Comparison of ENCODE assay signal across 24 mouse cellular contexts in the genomic region with DNA sequence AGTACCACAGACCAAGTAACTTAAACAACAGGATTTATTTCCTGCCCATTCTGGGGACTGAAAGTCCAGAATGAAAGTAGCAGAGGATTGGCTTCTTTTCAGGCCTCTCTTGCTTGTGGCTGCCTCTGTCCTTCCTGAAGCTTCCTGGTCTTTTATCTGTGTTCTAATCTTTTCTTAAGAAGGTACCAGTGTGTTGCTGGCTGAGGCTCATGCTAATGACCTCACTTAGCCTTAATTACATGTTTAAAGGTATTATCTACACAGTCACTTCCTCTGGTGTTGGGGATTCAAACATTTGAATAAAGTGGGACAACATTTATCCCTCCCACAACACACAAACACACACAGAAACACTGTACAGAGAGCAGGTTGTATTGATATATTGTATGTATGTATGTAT. TPM values are rescaled to one million over a fixed set of nuclear protein-coding genes. Genes with fewer than 3 reads are reported as not detected.
DNase-seq lines count a peak whose midpoint lies in the region; ATAC-seq and TF ChIP-seq lines count a peak whose summit lies in the region.
"Had no signal": no experiment of that assay in that cellular context is flagged by ENCODE, and none has a peak within 500 bp of the region (broad histone marks: within the 10 kb centered on the region; RNA-seq: fewer than 3 reads in every experiment).

No protein-coding gene starts in this region.

- ATAC-seq in forebrain, postnatal 0 days: no peak
- 0 out of 2 replicates have a peak, but pooled peaks have one; percentile 30 for ATAC-seq in erythroblast, adult 5-6 weeks (replicated peaks; ENCODE audit: low FRiP score, poor library complexity, severe bottlenecking)
- peak; percentile 36 for ATAC-seq in liver, embryonic 16.5 days (ENCODE audit: low read depth)
- ATAC-seq in kidney, embryonic 15.5 days (replicated peaks; ENCODE audit: low FRiP score): no peak
- ATAC-seq: lung, postnatal 0 days; Patski had no signal

- no peaks in the 10 kb centered on the region for H3K9me3 ChIP-seq in forebrain, embryonic 10.5 days
- no peaks in the 10 kb centered on the region for H3K9me3 ChIP-seq in forebrain, postnatal 0 days (ENCODE audit: low read length)
- H3K9me3 ChIP-seq in liver, embryonic 16.5 days (replicated peaks; ENCODE audit: control insufficient read depth, low read length): no peaks in the 10 kb centered on the region
- no peaks in the 10 kb centered on the region for H3K9me3 ChIP-seq in kidney, embryonic 15.5 days (replicated peaks)
- H3K9me3 ChIP-seq: embryonic facial prominence, embryonic 15.5 days; heart, embryonic 13.5 days; hindbrain, embryonic 13.5 days; midbrain, embryonic 12.5 days had no signal

- H3K4me3 ChIP-seq in forebrain, embryonic 10.5 days: no peak overlapping the region
- H3K4me3 ChIP-seq in forebrain, postnatal 0 days (ENCODE audit: low read depth, low read length): no peak overlapping the region
- no peak overlapping the region for H3K4me3 ChIP-seq in liver, embryonic 16.5 days (ENCODE audit: low read depth, low read length)
- no peak overlapping the region for H3K4me3 ChIP-seq in kidney, embryonic 15.5 days (replicated peaks)
- H3K4me3 ChIP-seq: embryonic facial prominence, embryonic 15.5 days; gastrocnemius, adult 2 months; heart, embryonic 13.5 days; hindbrain, embryonic 13.5 days; midbrain, embryonic 12.5 days had no signal

- DNase-seq in forebrain, embryonic 10.5 days (ENCODE audit: extremely low spot score, low spot score): no peak
- no peak for DNase-seq in forebrain, postnatal 0 days
- peak; percentile 34 for DNase-seq in 416B (ENCODE audit: low read depth)
- DNase-seq in cerebellum, adult 9-10 months: no peak
- DNase-seq in left cerebral cortex, postnatal 10 days (ENCODE audit: extremely low spot score in 1 of 2, low spot score in 2 of 2): no peak
- DNase-seq: adrenal gland, adult 2 months; cerebellum, adult 9-11 months; gastrocnemius, adult 2 months; heart, postnatal 14 days; kidney, adult 11 months; kidney, postnatal 4 days; layer of hippocampus, adult 9-11 months; right cerebral cortex, postnatal 14 days; spleen, adult 18-20 months had no signal

- H3K27ac ChIP-seq in forebrain, embryonic 10.5 days: peak overlapping the region; percentile 9
- no peak overlapping the region for H3K27ac ChIP-seq in forebrain, postnatal 0 days (ENCODE audit: low read depth, low read length)
- H3K27ac ChIP-seq in liver, embryonic 16.5 days (ENCODE audit: low read length): peak overlapping the region; percentile 90
- H3K27ac ChIP-seq in kidney, embryonic 15.5 days: no peak overlapping the region
- H3K27ac ChIP-seq: embryonic facial prominence, embryonic 15.5 days; gastrocnemius, adult 2 months; heart, embryonic 13.5 days; hindbrain, embryonic 13.5 days; macrophage; midbrain, embryonic 12.5 days had no signal

- no peaks in the 10 kb centered on the region for H3K27me3 ChIP-seq in forebrain, embryonic 10.5 days (ENCODE audit: poor library complexity, severe bottlenecking)
- no peaks in the 10 kb centered on the region for H3K27me3 ChIP-seq in forebrain, postnatal 0 days (ENCODE audit: insufficient read depth, low read length)
- H3K27me3 ChIP-seq in liver, embryonic 16.5 days (ENCODE audit: control insufficient read depth, insufficient read depth, low read depth, low read length): no peaks in the 10 kb centered on the region
- H3K27me3 ChIP-seq in kidney, embryonic 15.5 days: no peaks in the 10 kb centered on the region
- H3K27me3 ChIP-seq: embryonic facial prominence, embryonic 15.5 days; heart, embryonic 13.5 days; hindbrain, embryonic 13.5 days; midbrain, embryonic 12.5 days; Patski had no signal

- no peak for TF ChIP-seq CTCF in forebrain, postnatal 0 days (IDR thresholded peaks at IDR 0.05; ENCODE audit: low read depth)

- no peaks in the 10 kb centered on the region for H3K4me1 ChIP-seq in forebrain, embryonic 10.5 days
- no peaks in the 10 kb centered on the region for H3K4me1 ChIP-seq in forebrain, postnatal 0 days (ENCODE audit: insufficient read depth)
- peaks cover 62% of the 10 kb centered on the region for H3K4me1 ChIP-seq in liver, embryonic 16.5 days (ENCODE audit: control insufficient read depth, low read depth, low read length)
- no peaks in the 10 kb centered on the region for H3K4me1 ChIP-seq in kidney, embryonic 15.5 days
- H3K4me1 ChIP-seq: embryonic facial prominence, embryonic 15.5 days; hindbrain, embryonic 13.5 days; midbrain, embryonic 12.5 days had no signal

- no peaks in the 10 kb centered on the region for H3K36me3 ChIP-seq in forebrain, embryonic 10.5 days (replicated peaks)
- no peaks in the 10 kb centered on the region for H3K36me3 ChIP-seq in forebrain, postnatal 0 days (ENCODE audit: insufficient read depth)
- H3K36me3 ChIP-seq in liver, embryonic 16.5 days (ENCODE audit: control insufficient read depth, insufficient read depth): no peaks in the 10 kb centered on the region
- no peaks in the 10 kb centered on the region for H3K36me3 ChIP-seq in kidney, embryonic 15.5 days
- H3K36me3 ChIP-seq: embryonic facial prominence, embryonic 15.5 days; heart, embryonic 13.5 days; hindbrain, embryonic 13.5 days; midbrain, embryonic 12.5 days had no signal

- H3K4me2 ChIP-seq in forebrain, postnatal 0 days (ENCODE audit: low read depth): no peak overlapping the region
- H3K4me2 ChIP-seq in liver, embryonic 16.5 days (ENCODE audit: low read depth, low read length): no peak overlapping the region
- no peak overlapping the region for H3K4me2 ChIP-seq in kidney, embryonic 15.5 days
- H3K4me2 ChIP-seq: embryonic facial prominence, embryonic 15.5 days; heart, embryonic 13.5 days; hindbrain, embryonic 13.5 days; midbrain, embryonic 12.5 days had no signal

- intact Hi-C loops in left cerebral cortex, postnatal 10 days (cut with DNase I): loop anchor here (10.0 kb wide), 1 partner anchor 153 kb away; no protein-coding TSS in a partner anchor

- H3K9ac ChIP-seq in forebrain, postnatal 0 days: no peak overlapping the region
- H3K9ac ChIP-seq in liver, embryonic 16.5 days (ENCODE audit: low read depth, low read length): peak overlapping the region; percentile 18; the same call in 1 of the 2 replicates
- no peak overlapping the region for H3K9ac ChIP-seq in kidney, embryonic 15.5 days
- H3K9ac ChIP-seq: embryonic facial prominence, embryonic 15.5 days; heart, embryonic 13.5 days; hindbrain, embryonic 13.5 days; midbrain, embryonic 12.5 days had no signal

RNA-seq across cellular contexts. Expression of a gene that starts 59.0 kb away (rescaled TPM):
- 11.7 and 12.0 TPM in 2 replicates for polyA plus RNA-seq in forebrain, embryonic 10.5 days (2016; fragmentation: Nextera tagmentation; extraction: Ambion mirVana)
- total RNA-seq in forebrain, postnatal 0 days (2014; rRNA removed): 52.7 and 66.4 TPM in 2 replicates
- polyA plus RNA-seq in forebrain, postnatal 0 days (2015; fragmentation: Nextera tagmentation; extraction: Ambion mirVana): 12.9 and 18.5 TPM in 2 replicates
- 33.2 and 33.4 TPM in 2 replicates for total RNA-seq in erythroblast, adult 5-6 weeks (2015; ENCODE audit: low replicate concordance)
- total RNA-seq in erythroblast, adult 5-6 weeks (2017; ENCODE audit: low replicate concordance): 20.6 and 37.6 TPM in 2 replicates
- polyA plus RNA-seq in liver, embryonic 16.5 days (2015; fragmentation: Nextera tagmentation; extraction: Ambion mirVana): 4.6 and 4.8 TPM in 2 replicates
- total RNA-seq in left cerebral cortex, postnatal 10 days (2021): 100 to 1,000 TPM; 102 to 104 TPM
- 7.6 and 8.0 TPM in 2 replicates for polyA plus RNA-seq in kidney, embryonic 15.5 days (2015; fragmentation: Nextera tagmentation; extraction: Ambion mirVana)

Comparison
In these comparisons a context has a peak if more than half of its experiments do, and no peak if none do; other contexts are left out.
1. H3K27ac ChIP-seq: peak in forebrain, embryonic 10.5 days (single experiment) and liver, embryonic 16.5 days (single experiment); none in forebrain, postnatal 0 days (single experiment) and kidney, embryonic 15.5 days (single experiment).
2. ATAC-seq: peak in erythroblast, adult 5-6 weeks (single experiment) and liver, embryonic 16.5 days (single experiment); none in forebrain, postnatal 0 days (single experiment) and kidney, embryonic 15.5 days (single experiment).